Mouse (Mus musculus) right cerebral cortex, adult 18-20 months (tissue): ENCODE measurements around the gene Efcab14.

Experiments used
- DNase-seq: peaks from one replicate; pipeline ENCODE4 v3.0.0; 2022; ENCODE audit warnings: mixed read lengths

The Efcab14 gene

DNA sequence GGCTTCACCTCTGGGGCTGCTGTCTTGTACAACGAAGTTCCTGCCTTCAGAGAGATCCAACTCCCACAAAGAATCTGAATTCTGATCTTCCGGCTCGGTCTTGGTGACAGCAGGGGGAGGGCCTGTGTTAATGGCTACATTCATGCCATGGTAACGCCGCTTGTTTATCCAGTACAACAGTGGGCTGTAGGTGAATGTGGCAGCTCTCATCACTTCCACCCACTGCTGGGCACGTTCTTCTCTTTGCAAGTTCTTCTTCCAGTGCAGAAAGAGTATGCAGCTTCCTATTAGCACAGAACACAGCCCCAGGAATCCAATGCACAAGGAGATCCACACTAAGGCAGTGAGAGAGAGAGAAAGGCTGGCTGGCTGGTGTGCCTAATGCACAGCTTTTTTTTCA is 42.7 kb downstream of the Efcab14 start:
- peak; percentile 59 for DNase-seq

DNA sequence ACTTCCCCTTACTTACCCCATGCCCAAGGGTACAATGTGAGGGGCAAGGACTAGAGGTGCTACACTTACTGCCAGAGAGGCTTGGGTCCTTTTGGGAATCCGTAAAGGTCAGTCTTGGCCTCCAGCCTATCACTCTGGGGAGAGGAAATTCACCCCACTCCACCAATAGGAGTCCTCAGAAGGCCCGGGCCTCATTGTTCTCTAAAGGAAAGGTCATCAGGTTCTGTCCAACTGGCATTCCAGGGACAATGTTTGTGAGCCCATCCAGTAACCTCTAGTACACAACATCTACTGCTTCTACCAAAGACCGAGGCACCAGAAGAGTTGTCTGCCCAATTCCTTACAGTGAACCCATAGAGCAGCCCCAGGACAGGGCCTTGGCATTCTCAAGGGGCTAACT is 43.4 kb downstream of the Efcab14 start, which contains the start of gene Tex38:
Gene Tex38, minus strand, starts transcription at position 101 of the 400 bp plus-strand sequence.
- no peak for DNase-seq

DNA sequence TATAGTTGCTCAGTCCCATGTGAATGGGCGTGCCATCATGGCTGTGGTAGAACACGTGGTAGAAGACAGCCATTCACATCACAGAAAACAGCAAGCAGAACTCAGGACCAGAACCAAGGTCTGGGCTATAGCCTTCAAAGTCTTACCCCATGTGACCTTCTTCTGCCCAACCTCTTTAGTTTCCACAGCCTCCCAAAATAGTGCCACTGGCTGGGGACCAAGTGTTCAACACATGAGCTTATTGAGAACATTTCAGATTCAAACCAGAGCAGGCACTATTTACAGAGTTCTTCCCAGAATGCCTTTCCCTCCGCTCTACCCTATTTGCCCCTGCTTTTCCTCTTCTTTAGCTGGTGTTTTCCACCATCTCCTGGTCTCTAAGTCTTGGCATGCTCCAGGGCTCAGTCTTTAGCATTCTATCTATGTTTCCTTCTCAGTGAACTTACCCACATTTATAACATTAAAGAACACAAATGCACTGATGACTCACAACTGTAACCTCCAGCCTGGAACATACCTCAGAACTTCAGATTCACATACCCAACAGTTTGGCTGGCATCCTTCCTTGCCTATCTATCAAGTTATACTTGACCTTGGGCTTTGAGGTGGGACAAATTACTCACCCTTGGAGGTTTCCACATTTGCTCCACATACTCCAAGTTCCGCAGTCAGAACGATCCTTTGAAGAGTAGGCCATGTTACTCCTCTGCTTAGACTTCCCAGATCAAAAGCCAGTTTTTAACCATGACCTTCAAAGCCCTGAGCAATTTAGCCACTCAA is 44.7 kb downstream of the Efcab14 start:
- no peak for DNase-seq

DNA sequence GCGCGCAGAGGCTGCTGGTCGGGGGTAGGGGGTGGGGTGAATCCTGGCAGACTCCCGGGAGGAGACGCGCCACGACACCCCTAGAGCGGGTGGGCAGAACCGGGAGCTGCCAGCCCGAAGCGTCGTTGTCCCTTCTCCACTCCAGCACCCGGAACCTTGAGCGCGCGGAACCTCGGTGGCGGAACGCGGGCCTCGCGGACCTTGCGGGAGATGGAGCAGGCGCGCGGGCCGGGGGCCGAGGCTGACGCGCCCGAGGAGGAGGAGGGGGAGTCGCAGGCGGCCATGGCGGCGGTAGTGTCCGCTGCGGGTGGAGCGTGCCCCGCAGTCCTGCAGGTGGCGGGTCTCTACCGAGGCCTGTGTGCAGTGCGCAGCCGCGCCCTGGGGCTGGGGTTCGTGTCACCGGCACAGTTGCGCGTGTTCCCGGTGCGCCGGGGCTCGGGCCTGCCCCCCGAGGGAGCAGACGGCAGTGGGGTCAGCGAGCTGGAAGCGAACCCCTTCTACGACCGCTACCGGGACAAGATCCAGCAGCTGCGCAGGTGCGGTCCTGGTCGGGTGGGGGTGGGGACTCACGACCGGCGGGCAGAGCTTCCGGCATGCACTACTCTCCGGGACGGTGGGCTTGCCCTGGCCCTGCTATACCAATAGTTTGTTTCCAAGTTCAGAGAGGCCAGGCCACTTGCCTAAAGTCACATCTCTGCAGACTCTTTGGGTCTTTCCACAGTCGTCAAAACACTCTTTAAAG is 47.4 kb downstream of the Efcab14 start, which contains the start of gene Atpaf1:
Gene Atpaf1, plus strand, starts transcription at position 44 of the 742 bp plus-strand sequence.
- peak; percentile 85 for DNase-seq

DNA sequence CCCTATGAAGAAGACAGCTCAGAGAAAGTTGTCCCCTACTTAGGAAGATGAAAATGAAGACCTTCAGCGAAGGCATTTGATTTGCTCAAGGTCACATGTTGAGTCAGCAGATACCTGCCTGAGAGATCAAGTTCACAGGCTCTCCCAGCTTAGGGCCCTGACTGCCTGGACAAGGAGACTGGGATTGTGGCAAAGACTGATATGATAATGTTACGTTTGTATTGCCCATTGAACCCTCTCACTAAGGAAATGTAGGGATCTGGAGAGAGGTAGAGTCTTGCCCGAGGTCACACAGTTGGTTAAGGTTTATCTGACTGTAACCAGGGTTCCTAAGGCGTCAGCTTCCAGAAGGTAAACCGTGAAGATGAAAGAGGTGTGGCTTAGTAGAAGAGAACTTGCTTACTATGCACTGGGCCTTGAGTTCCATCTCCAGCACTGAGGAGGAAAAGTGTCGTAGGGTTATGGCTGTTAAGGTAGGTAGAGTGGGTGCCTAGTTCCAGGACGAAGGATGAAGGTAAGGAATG is 48.0 kb downstream of the Efcab14 start:
- no peak for DNase-seq

DNA sequence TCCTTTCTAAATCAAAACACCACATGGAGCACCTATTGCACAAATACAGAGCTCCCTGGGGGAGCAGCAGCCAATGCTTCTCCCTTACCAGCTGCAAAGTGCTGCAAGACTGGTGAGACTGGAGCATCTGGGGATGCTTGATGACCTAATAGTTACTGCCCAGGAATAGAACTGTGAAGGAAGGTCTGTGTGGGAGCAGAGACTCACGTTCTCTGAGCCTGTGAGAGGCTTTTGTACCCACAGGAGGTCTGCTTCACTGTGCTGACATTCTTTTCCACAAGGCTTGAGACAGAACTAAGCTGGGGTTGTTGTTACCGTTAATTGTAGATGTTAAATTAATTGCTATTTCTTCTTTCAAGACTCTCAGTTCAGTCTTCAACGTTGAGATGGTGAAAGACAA is 53.3 kb downstream of the Efcab14 start:
- peak; percentile 45 for DNase-seq

DNA sequence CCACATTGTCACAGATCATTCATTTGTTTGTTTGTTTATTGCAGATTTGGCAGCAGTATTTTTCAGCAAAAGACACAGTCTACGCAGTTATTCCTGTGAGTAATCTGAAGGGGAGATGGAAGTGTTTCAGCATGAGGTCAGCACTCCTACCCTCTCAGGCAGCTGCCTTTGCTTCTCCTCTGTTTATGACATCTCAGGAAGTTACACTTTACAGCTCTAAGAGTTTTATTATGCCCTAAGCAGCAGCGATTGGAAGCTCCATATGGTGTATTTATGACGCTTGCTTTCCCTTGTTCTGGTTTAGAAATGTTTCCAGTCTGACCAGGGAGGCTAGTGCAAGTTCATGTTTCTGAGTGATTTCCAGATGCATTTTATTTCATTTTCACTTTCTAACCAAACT is 57.8 kb downstream of the Efcab14 start:
- DNase-seq = no peak

DNA sequence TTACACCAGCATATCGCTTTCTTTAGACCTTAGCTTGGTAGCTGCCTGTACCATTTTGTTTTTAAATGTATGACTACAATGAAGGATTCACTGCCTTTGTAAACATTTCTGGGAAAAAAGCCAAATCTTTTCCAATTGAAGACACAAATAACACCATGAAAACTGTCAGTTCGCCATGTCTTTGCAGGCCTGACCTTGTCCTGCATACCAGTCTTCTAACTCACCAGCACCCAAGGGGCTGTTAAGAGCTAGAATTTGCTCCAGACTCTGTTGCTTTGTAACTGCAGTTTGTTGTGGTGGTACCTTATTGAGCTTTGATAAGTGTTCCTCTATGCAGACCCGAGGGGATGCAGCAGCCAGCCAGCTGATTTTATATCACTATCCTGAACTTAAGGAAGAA is 62.4 kb downstream of the Efcab14 start:
- no peak for DNase-seq

DNA sequence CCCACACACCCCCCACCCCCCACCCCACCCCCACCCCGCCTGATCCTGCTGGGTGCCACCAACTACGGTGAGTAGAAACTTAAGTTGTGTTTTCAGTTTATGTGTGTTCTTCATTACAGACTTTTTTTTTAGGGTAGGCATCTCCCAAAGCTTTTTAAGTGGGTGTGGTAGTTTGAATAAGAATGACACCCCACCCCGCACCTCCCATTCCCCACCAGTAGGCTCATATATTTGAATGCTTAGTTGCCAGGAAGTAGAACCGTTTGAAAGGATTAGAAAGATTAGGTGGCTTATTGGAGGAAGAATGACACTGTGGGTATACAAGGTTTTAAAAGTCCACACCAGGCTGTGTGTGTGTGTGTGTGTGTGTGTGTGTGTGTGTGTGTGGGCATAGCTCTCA is 74.8 kb downstream of the Efcab14 start:
- no peak for DNase-seq

DNA sequence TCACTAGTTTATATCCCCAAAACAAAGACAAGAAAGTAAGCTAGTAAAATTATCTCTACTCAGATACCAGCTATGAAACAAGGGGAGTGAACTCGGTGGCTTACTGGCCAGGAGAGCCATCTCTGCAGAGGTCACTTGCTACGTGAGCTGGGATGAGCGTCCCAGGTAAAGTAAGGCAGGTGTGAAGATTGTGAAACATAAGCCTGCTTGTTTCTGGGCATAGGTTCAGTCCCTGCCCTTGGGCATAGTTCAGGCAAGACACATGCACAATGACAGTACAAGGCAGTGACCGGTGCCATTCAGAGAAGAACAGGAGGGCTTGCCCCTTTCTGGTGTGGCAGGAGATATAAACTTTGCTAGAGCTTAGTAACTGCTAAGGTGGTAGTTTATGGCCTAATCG is 78.1 kb downstream of the Efcab14 start:
- DNase-seq = no peak

DNA sequence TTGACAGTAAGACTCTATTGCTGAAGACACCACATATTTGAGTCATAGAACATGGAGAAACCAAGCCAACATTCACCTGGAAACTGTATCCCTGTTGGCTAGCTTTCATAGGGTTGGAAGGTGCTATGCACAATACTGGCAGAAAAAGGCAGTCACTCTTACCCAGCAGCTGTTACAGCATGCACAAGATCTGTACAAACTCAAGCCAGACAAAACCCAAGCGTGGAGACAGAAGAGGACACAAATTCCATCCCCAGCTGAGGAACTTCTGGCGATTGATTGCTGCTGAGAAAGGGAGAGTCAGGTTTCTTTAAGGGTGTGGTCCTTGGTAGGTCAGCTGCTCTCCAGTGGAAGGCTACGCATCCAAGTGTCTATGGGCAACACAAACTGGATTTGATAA is 82.7 kb downstream of the Efcab14 start:
- DNase-seq = no peak

DNA sequence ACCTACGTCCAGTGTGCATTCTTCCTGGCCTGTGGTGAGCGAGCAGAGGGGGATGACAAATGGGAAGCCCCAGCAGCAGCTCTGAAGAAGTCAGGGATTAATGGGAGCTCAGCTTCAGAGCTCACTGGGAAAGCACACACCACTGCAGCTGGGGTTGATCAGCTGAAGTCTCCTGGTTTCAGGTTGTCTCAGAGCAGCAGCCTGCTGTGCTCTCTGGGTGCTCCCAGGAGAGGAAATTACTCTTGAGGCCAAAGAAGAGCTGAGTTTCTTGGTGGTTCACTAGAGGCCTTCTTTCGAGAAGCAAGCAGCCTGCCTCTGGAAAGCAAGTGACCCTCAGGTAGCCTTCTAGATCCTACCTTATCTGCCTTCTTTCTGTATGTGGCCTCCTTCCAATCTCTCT is 83.4 kb downstream of the Efcab14 start:
- no peak for DNase-seq

DNA sequence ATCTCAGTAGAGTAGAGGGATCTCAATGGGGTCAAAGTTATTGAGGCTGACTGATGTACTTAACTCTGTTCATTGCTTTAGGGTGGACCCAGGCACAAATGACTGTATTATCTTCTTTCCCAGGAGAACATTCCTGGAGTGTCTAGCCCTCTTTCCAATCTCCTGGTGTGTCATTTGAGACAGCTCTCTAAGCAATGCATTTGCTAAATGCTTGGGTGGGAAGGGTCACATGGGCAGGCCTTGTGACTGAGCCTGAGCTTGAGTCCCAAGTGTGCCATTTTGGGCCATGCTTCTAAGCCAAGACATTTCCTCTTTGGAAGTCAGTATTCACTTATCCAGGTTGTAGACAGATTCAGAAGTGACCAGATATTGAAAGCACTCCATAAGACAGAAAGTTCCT is 83.9 kb downstream of the Efcab14 start:
- DNase-seq = no peak

DNA sequence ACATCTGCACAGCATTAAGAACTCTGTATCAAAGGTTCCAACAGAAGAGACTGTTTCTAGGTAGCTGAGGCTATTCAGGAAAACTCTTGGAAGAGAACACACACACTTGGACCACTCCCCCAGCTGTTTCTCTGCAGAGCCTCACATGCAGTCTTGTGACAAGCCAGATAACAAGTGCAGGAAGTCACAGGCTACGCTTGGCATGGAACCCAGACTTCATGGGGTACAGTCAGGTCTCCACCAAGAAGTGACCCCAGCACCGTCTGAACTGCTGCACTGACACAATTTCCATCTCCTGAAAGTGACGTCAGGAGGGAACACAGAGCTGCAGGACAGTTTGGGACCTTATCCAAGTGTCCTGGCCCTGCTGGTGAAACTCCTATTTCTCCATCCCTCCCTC is 84.4 kb downstream of the Efcab14 start:
- DNase-seq = no peak

DNA sequence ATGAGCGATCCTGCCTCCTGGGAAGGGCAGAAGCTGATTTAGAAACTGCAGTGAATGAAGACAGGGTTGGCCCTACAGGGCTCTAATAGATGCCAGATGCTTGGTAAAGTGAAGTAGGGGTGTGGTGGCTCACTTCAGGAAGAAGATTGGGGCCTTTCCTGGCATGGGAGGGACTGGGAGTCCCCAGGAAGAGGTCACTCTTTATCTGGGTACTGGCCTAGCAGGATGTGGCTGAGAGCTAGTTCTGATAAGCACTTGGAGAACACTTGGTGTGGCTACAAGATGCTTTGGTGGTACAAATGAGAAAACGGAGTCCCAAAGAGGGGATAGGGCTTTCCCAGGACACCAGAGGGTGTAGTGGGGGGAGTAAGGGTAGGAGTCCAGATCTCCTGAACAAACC is 86.6 kb downstream of the Efcab14 start:
- no peak for DNase-seq

DNA sequence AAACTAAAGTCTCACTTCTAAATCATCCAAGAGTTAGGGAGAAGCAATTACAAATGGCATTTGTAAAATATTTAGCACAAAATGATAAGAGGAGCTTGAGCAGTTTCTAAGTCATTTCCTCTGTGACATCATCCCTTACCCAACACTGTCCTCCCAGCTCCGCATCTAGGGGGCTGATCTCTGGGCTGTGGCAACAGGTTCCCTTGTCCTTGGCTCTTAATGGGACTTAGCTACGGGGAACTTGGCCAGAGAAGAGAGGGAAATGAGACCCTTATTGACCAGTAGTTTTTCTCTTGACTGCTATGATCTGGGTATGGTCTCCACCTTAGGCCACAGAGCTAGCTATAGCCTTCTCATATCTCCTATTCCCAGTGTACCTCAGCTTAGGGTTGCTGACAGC is 87.7 kb downstream of the Efcab14 start:
- DNase-seq = no peak
